Mouse (Mus musculus) monocyte, adult 2 months (primary cell): ENCODE results near the gene Ccdc9b.

Source experiments
- DNase-seq, 2 experiments: peaks; one replicate each; pipeline ENCODE4 v3.0.0; 2022; ENCODE audit warnings: low spot score in 2 of 2, low read depth in 1 of 2

The Ccdc9b gene

DNA sequence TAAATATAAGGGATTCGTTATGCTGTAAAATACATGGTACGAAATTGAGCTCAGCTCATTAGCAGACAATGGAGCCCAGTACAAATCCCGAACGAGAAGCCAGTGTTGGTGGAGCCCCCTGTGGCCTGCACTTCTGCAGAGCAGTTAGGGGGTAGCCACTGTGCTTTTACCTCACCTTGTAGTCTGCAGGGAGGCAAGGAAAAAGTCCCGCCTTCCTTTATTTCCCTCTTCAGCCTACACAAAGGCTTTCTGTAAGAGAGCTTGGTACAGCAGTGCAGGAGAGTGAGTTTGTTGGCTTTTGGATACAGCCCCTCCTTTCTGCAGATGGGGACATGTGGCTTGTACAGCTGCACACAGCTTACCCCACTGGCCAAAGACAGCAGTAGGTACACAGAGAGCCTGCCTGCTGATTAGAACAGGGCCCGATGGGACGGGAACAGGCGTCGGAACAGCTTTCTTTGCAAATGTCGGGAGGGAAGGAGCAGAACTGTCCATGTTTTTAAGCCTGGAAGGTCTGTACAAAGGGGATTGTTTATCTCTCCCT lies 13.0 kb downstream of the Ccdc9b start:
- no peak for DNase-seq

DNA sequence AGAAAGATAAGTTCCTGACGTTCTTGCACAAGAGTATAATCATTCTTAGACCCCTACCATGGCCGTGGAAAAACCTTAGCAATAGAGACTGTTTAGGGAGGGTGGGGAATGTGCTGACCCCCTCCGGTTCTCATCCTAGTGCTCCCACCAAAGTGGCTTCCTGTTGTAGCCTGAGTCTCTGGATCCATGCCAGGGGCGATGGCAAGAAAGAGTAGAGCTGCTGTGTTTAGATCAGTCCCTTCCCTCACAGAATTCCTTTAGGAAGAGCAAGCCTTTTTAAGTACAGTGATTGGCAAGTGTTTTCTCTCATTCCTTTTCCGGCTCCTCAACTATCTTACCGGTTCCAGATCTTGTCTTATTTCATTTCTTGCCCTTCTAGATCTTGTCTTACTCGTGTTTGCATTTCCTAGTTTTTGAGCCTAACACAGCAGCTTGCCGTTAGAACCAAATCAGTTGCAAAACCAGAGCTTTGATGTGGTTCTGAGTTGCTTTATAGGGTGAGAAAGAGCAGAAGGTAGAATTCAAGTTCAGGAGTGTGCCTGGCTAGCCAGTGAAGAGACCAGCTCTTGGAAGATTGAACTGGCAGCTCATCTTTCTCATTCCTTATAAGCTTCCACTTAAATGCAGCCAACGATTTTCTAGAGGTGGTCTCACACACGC lies 15.0 kb downstream of the Ccdc9b start:
- DNase-seq, result no peak

DNA sequence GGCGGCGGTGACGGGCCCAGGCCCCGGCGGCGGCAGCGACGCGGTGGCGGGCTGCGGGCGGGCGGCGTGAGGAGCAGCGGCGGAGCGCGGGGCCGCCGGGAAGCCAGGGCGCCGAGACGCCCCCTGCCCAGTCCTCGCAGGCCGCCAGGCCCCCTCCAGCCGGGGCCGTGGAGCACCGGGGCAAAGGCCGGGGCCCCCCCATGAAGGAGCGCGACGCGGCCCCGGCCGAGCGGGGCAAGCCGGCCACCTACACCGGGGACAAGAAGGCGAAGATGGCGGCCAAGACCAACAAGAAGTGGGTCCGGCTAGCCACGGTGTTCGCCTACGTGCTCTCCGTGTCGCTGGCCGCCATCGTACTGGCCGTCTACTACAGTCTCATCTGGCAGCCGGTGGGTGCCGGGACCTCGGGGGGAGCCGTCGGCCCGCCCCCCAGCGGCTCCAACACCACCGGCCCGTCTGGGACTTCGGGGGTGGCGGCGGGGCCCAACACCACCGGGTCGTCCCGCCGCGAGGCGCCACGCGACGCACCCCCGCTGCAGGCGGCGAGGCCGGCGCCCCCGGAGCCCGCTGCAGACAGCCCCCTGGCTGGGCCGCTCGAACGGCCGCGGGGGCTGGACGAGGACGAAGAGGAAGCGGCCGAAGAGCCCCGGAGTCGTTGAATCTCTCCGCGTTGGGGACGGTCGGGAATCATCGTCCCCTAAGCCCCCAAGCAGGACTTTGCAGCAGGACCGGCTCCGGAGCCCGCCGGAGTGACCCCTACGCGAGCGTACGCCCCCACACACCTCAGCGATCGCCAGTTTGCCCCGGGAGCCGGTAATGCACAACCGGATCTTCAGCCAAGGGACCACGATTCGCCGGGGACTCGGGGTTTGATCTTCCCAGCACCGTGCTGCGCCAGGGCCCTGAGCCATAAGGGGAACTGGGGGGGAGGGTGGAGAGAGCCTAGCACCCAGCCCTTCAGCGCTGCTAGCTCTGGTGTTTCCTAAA lies 16.3 kb downstream of the Ccdc9b start:
- DNase-seq, result no peak

DNA sequence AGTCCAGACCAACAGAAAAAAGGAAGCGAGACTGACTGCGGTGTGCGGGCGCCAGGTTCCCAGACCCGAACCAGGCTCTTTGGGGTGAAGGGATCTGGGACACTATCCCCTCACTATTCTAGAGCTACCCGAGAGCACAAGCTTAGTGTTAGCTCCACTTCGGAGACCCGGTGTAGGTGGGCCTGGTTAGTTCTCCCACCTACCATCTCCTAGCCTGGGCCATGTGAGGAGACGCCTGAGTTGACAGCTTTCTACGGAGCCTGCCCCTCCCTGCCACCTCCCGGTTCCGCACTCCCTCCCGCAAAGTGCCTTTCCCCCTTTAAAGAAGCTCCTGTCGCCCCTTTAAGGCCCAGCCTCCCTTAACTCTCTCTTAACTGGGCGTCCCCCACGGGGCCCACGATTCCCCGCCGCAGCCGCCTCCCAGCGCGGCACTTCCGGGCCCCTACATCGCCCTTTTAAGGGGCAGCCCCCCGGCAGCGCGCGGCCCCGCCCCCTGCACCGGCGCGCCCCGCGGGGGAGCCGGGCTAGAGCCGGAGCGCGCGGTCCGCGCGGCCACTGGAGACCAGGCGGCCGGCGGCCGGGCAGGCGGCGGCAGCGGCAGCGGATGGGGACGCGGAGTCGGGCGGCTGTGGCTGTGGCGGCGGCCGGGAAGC lies 17.1 kb downstream of the Ccdc9b start, which contains the start of gene Inafm2:
Gene Inafm2, plus strand, starts transcription at position 527 of the 653 bp plus-strand sequence.
- peak in 1 of 2 experiments; percentile 57 for DNase-seq

DNA sequence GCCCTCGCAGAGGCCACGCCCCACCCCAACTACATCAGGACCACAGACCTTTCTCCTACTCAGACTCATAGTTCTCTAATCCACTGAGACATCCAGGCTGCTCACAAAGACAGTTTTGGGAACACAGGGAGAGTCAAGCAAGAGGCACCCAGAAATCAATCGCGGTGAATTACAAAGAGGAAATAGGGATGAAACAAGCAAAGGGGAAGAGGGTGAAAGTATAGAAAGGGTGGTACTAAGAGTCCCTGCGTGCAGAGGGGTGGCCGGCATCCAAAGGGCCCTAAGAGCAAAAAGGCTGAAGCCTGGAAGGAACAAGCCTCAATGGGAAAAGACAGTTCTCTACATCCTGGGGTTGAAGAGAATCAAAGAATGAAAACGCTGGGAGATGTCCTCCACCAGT lies 17.8 kb downstream of the Ccdc9b start:
- DNase-seq, result no peak

DNA sequence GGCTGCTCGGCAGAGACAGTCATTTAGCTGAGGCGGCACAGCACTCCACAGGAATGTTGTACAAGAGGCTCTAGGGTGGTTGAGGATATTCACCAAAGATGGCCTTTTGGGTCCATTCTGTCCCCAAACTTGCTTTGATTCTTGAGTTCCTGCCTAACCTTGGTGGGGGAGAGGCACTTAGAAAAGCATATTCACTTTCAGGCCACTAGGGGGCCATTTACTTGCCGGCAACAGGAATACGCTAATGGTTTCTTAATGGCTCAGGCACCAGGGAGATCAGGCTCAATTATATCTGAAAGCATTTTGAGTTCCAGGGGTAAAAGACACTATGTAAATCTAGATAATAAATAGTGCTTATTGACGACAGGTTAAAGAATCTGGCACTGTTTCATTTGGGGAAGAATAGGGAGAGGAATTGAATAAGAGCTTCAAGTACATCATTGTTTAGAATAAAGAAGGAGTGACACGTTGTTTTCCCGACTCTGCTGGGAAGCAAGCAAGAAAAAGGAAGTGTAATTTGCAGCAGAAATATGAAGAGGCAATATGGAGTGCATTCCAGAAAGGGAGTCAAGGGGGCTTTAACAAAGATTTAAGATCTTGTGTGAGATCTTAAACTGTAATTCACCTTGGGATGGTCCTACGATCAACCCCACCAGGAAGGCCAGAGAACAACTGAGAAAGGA lies 19.1 kb downstream of the Ccdc9b start:
- DNase-seq, result no peak

DNA sequence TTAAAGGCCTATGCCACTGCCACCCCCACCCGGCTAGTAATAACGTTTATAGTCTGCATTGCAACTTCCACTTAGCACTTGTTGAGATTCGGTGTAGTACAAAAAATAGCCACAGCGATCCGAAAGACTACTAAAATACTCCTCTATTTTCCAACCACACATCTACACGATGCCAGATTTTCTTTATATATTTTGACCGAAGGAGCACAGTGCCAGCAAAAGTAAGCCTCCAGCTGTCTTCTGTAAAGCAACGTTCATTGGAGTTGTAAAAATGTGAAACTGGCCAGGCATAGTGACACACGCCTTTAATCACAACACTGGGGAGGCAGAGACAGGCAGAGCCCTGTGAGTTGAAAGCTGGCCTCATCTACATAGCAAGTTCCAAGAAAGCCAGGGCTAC lies 21.3 kb downstream of the Ccdc9b start:
- no peak for DNase-seq

DNA sequence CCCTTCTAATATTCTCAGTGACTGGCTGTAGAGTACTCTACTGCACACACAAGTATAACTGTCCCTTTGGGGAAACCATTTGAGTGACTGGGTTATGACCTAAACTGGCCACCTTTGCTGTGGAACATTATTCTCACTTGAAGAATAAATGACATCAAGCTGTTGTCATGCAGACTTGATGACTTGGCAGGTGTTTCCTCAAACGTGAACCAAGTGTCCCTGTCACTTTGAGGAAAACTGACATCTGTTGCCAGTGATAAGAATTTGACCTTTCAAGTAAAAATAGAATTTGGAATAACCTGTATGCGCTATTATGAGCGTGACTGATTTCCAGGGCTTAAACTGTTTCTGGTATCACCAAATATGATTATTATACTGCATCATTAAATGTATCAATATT lies 22.1 kb downstream of the Ccdc9b start:
- no peak for DNase-seq

DNA sequence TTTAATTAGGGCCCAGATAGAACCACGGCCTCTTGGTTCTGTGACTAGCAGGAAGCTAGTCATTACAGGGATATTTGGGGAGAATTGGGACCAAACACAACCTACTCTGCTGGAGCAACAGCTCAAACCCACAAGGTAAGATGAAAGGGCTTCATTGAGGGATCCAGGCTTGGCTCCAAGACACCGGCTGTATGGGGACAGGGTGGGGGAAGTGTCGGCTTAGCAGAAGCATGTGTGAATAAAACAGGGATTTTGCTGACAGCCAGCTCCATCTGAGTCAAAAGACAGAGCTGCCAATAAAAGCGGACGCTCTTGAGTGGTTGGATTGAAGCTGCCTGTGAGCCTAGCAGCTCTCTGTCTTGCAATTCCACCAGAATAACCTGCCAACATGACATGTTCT lies 29.1 kb downstream of the Ccdc9b start:
- no peak for DNase-seq

DNA sequence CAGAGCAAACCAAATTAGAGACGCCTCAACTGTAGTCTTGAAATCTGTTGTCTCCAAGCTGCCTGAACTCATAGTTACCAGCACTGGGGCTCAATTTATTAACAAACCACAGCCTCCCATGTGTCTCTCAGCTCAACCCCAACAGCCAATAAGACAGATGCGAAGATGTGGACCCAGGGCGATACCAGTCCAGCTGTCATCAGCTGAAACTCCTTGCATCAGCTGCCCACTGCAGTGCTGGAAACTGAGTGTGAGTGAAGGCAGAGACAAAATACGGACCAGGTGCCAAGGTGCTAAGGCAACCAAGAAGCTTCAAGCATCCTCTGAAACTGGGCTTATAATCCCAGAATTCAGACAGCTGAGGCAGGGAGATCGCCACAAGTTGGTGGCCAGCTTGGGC lies 30.5 kb downstream of the Ccdc9b start:
- DNase-seq, result no peak

DNA sequence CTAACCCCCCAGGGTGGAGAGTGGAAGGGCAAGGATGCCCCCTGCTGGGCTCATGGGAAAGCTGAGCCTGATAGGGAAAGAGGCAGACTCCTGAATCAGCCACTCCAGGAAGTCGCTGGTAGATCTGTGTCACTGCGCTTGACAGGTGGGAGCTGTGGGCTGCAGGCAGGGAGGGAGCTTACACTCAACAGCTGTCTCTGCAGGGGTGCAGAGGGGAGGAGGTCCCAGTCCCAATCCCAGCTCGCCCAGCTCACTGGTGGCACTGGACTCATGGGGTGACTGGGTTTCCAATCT lies 31.9 kb downstream of the Ccdc9b start:
- DNase-seq, result no peak

DNA sequence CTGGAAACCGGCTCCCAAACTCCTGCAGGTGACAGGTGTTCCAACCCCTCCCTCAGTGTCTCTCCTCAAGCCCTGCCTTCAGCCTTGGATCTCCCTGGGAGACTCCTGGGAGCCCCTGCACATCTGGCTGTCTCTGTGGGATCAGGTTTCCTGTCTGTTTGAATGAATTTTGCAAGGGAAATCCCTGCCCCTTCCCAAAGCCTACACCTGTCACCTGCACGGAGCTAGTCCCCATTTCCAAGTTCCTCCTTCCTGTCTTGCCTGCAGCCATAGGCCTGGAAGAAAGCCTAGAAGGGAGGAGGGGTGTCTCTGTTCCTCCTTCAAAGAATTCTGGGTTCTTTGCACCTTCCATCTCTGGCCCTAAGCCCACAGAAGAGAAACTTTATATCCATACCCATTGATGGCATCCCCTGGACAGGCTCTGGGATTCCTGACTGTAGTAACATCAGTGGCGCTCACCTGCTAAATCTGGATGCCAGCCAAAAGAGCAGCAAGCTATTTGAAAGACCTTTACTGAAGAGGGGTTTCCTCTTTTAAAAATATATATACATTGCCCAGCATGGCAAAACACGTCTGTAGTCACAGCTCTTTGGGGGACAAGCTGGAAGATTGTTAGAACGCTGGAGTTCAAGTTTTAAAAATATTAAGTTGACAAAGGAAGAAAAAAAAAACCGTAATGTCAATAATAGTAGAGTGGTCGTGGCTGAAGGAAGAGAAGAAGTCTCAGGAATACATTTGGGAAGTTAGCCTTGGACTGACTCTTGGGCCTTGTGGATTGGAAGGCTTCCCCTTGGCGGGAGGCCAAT lies 32.4 kb downstream of the Ccdc9b start:
- no peak for DNase-seq

DNA sequence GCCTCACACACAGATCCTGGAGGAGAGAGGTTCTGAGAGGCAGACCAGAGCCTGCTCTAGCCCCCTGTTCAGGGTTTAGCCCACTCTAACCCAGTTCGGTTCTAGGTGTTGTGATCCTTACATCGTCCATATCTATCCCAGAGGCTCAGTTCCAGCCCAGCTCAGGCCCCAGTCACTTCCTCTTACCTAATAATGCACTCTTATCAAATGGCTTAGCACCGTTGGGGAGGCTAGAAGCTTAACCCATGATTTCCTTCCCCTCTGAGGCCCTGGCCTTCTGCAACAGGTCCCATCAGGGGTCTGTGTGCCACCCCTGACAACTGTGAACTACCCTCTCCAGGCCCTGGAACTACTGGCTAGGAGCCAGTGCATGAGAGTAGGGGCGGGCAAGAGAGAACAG lies 33.3 kb downstream of the Ccdc9b start:
- no peak for DNase-seq

DNA sequence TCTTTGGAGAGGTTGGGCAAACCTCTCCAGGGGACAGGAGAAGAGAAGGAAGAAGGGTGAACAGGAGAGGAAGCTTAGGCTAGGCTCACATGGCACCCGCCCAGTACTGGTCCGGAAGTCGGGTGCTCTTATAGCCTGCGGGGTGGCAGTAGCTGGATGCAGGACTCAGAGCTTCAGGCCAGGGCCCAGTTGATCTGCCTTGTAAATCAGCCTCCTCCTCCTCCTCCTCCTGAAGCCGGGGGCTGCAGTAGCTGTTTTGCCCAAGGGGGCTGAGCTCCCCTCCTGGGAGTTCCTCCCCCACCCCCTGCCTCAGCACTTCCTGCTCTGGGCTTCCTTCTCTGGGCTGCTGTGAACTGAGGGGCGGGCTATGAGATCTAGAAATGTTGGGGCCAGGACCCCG lies 34.1 kb downstream of the Ccdc9b start, which contains the start of gene Plcb2:
Gene Plcb2, minus strand, starts transcription at position 102 of the 400 bp plus-strand sequence.
- DNase-seq, result no peak

DNA sequence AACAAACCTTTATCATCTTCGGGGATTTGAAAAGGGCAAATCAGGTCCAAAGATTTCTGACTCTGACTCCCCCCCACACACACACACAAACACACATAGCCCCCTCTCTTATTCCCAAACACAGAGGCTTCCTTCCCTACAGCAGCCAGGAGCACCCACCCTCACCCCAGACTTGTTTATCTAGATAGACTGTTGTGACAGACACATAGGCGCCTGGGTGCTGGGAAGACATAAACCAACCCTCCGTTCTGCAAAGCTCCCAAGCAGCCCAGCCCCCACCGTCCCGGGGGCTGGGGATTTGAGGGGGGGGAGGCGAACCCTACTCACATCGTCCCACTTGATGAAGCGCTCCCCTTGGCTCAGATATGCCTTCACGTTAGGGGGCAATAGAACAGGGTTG lies 34.5 kb downstream of the Ccdc9b start:
- no peak for DNase-seq

DNA sequence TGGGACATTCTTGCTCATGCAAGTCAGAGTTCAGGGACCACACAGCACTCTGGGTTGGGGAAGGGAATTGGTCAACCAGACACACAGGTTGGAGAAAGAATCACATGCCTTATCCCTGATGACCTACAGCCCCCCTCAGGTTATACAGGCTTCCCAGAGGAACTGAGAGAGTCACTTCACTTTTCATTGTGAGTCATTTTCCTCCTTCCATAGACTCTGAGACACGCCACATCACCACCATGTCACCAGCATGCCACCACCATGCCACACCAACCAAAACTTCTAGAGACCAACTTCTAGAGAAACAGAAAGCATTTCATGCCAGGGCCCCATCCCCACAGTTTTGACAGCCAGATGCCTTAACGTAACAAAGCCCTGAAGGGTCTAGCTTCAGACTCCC lies 35.6 kb downstream of the Ccdc9b start:
- DNase-seq, result no peak

DNA sequence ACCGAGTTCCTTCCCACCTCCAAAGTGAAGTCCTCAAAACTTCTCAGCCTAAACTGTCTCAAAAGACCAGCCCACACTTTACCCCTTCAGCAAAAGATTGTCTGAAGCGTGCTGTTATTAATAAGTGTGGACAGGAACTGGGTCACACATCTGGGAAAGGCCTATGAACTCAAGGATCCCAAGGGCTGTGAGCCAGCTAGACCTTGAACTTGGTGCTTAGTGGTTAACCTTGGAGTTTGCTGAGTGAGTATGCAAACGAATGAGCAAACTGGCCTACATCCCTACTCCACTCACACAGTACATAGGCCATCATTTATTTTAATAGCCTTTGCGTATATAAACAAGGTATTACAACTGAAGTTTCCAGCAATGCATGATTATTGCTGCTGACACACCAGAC lies 37.0 kb downstream of the Ccdc9b start:
- DNase-seq, result no peak

DNA sequence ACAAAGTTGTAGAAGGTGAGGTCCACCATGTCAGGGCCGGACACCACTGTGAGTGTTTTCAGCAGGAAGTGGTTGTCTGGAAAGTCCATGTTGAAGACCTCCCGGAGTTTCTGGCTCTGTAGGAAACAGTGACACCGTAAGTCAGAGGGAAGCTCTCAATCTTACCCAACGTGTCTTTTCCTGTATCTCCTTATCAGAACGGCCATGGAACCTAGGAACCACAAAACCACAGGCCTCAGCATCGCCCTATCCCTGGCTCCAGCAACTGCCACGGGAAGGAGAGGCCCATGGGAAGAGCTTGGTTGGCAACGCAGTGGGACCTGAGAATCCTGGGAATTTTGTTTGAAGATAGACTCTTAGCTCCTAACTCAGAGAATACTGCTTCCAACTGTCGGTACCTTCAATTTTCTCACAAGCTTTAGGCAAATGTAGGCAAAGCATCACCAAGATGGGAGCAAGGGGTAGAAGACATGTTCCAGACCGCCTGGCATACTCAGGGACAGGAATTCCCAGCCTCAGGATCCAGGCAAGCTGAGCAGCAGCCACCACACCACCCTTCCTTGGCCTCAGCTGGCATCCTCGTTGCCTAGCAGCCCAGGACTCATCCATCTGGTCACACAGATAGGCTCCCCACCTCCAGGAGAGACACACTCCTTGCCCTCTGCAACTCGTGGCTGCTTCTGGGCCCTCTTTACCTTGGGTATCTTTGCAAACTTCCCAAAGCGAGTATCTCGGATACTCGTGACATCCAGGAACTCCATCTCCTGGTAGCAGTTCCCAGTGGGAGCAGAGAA lies 38.6 kb downstream of the Ccdc9b start:
- no peak for DNase-seq

DNA sequence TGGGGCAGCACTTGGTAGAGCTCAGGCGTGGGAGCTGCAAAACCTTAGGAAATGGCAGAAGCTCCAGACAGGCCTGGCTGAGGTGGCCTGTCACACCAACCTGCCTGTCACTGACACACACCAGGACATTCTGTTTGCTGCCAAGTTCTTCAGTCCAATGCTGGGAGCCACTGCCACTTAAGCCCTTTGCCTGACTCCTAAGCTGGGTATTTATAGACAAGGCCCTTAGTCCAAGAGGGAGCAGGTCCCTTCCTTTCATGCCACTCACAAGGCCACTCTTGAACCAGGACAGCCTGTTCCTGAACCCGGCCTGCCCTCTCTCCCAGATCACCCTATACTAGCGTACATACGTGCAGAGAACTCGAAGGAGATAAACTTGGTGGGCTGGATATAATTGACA lies 45.8 kb downstream of the Ccdc9b start:
- DNase-seq, result no peak

DNA sequence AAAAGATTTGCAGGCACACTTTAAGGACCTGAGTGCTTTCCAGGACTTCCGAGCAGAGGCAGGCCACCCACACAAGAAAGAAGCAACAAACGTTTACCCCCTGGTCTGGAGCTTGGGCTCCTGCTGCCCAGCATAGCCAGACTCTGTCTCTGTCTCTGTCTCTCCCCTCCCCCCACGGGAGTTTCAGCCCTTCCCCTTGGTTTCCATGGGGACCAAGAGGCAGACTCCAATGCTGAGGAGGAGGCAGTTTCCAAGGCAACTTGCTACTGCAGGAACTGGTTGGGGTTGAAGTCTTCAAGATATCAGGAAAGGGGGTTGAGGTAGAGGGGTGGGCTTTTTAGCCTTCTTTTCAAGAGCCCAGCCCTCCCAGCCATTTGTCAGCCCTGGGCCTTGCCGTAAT lies 48.2 kb downstream of the Ccdc9b start:
- no peak for DNase-seq
